Mouse (Mus musculus) cerebellum, postnatal 10 days (tissue): Measurements from ENCODE around the gene Cdc20.

Experiments used
- DNase-seq, 2 experiments: peaks; one replicate each; pipeline ENCODE4 v3.0.0; 2021; ENCODE audit warnings: mixed read lengths in 2 of 2

Cdc20 gene

DNA sequence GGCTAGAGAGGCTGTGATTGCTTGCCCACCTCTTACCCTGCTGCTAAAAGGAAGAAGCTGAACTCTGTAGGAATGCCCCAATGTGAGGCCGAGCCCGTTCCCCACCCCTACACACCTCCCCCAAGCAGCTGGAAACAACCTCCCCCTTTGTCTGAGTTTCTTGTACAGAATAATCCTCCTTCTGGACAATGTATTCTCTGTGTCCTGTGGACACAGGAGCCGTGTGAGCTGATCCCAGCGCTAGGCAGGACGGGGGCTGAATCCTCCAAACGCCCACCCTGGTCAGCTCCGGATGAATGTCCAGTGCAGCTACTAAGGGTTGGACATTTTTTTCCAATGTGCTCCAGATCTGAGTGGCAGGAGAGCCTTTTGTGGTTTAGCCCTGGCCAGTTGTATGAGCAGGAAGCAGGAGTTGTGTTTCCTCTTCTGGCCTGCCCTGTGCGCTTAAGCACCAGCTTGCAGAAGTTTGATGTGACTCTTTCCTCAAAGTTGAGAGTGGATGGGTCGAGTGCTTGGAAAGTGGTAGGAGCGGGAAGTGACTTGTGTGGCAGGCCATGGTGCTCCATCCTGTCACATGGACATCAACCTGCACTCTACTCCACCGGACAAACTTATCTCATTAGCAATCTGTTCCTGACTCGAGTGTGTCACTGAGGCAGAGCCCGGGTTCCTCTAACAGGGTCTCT is 19.9 kb downstream of the Cdc20 start:
- no peak for DNase-seq

GRCm38 (mm10) chr4:118416329-118416728 is 20.8 kb downstream of the Cdc20 start:
- no peak for DNase-seq

DNA sequence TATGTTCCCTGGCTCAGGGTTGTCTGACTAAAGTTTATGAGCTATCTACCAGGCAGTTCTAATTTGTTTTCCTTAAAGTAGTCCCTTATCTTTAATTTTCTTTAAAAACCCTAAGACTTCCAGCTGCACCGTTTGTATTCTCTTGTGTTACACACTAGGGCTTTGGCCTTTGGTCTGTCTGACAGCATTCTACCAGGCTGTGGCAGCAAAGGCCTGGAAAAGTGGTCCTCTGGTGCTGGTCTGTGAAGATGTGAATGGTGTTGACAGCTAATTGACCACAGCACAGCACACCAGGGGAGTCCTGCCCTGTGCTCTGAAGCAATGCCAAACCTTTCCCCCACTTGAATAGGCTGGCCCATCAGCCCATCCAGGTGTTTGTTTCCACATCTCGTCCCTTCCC is 21.4 kb downstream of the Cdc20 start:
- DNase-seq: no peak

DNA sequence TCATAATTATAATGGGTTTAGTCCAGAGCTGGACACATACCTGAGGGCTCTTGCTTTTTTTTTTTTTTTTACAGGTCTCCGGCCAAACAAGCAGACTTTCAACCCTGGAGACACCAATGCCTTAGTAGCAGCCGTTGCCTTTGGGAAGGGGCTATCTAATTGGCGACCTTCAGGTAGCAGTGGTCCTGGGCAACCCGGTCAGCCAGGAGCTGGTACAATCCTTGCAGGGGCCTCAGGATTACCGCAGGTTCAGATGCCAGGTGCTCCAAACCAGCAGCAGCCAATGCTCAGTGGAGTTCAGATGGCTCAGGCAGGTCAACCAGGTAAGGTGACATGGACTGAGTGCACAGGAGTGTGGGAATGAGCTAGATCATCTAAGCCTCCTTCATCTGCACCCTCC is 23.6 kb downstream of the Cdc20 start:
- DNase-seq: peak; percentile 33 to 41

- DNase-seq: no peak
Observed at GRCm38 (mm10) chr4:118410871-118411270, 26.3 kb downstream of the Cdc20 start.

DNA sequence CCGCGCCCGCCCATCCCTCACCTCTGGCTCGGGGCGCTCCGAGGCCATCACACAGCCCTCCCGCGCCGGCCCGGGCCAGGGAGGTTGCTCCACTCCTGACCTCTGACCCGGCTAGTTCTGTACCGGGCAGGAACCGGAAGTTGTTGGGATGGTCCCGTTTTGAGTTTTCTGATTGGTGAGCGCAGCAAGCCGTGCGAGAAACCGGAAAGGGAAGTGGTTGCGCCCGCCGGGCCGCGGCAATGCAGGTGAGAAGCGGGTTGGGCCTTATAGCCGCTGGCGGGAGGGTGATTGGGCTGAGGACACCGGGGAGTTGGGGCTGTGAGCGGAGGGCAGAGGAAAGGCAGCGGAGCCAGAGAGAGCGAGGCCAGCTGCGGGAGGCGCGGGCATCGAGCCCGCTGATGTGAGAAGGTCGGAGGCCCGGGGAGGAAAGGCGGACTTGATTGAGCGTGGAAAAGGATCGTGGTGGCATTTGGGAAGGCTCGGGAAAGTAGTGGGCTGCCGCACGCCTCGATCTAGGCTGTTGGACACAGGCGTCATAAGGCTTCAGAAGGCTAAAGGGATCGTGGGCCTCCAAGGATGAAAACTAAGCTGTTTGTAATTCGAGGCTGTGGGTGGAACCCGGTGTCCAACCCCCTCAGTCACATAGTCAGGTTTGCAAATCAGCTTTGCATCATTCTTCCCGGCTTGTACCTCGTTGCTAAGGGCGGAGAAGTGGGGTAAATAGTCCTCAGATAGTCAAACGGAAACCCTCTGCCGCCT is 27.8 kb downstream of the Cdc20 start, which contains the start of the genes Szt2 and Med8:
Gene Szt2 (minus strand): TSS at position 132 of the 759 bp plus-strand sequence.
Gene Med8 (plus strand): TSS at position 196 of the 759 bp plus-strand sequence.
- DNase-seq: peak; percentile 92 to 94

DNA sequence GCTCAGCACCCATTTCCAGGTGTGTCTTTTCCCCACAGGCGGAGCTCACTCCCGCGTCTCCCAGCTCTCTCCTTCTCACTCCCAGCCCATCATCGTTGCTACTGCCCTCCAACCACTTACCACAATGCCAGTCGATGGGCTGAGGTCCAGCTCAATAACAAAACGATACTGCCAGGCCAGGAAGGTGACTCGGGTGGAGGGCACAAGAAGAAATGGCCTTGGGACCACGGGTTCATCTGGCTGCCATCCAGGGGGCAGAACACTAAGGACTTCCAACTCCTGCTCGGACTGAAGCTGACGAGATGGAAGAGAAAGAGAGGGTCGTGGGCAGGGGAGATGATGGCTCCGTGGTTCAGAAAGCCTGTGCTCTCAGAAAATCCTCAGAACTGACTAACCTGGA is 34.5 kb downstream of the Cdc20 start:
- DNase-seq: no peak

- no peak for DNase-seq
Observed at GRCm38 (mm10) chr4:118401918-118402317, 35.2 kb downstream of the Cdc20 start.

DNA sequence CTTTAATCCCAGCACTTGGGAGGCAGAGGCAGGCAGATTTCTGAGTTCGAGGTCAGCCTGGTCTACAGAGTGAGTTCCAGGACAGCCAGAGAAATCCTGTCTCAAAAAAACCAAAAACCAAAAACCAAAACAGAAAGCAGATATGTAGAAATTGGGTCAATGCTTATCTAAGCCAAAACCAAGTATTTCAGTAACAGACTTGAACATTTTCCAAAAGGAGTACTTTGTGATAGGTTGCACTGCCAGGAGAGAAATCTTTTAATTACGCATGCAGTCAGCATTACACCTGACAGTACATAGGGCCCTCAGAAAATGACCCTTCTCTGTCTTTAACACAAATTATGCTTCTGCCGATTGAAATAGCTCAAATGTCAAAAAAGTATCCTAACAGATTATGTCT is 35.7 kb downstream of the Cdc20 start:
- no peak for DNase-seq

DNA sequence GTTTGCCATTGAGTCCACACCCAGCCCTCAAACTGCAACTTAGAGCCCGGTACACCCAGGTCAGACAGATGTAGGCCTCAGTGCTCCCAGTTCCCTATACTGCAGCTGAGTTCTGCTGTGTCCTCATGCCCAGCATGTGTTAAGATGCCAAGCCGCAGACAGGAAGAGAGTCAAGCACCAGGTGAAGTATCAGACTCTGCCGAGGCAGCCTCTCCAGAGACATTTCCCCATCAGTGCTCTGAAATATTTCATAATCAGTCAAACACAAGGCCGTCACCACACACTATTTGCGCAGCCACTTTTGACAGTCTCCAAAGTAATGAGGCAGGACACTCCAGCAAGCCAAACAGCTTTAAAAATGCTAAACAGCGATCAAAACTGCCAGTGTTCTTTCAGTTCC is 38.8 kb downstream of the Cdc20 start:
- no peak for DNase-seq

GRCm38 (mm10) chr4:118396433-118396832 is 40.7 kb downstream of the Cdc20 start:
- DNase-seq: no peak

DNA sequence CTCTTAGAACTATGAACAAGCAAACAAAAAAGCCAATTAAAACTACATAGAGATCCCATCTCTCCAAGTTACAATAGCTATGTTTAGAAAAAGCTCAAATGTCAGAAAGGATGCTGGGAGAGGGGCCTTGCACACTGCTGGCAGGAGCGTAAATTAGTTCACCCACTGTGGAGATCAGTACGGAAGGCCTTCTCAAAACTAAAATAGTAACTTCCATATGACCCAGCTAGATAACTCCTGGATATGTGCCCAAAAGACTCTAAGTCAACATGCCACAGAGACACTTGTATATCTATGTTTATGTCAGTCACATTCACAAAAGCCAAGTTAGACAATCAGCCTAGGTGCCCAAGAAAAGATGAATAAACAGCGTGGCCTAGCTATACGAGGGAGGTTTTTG is 41.9 kb downstream of the Cdc20 start:
- DNase-seq: no peak

DNA sequence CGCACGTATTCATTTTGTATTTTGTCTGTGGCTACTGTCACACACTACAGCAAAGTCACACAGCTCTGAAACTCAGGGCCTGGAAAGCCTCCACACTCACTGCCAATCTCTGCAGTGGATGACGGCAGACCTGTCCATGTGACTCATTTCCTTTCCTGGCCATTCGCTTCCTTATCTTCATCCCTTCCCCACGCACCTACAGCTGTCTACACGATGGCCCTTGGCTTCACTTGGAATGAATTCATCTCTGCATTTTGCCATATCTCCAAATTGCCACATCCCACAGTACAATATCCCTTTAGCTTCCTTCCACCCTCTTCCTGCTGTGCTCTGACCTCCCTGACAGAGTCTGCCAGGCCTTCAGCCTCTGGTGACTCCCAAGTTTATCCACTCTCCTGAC is 42.6 kb downstream of the Cdc20 start:
- no peak for DNase-seq

DNA sequence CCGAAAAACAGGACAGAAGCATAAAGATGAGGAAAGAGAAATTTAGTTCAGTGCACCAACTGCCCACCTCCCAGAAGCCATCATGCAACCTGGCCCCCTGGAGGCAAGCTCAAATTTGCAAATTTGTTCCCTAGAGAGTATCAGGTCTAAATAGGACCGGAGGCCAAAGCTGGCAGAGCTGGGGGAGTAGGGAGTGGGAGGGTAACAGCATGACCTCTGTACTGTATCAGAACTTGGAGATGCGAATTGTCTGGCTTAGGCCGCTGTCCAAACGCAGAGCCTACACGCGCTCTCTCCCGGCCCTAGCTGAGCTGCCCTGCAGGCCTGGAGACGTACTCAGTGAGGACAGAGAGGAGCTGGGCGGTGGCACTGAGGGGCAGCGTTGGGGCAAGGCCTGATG is 47.0 kb downstream of the Cdc20 start:
- DNase-seq: no peak

- no peak for DNase-seq
Observed at GRCm38 (mm10) chr4:118387316-118387715, 49.8 kb downstream of the Cdc20 start.

DNA sequence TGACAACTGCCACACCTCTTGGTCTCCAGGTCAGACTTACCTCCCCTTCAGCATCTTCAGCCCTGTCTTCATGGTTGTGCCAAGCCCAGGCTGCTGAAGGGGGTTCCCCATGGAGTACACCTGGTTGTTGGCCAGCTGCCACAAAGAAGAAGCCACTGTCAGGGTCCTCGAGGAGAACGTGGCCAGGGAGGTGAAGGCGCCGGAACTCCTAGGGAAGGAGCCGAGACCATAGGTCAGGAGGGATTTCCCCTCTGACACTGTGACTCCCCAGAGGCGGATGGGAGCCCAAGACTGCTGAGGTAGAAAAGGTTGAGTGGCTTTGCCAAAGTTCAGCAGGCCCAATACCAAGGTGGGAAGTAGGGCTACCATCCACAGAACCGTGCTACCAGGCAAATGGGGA is 53.9 kb downstream of the Cdc20 start:
- no peak for DNase-seq
